Mouse (Mus musculus) hindbrain, embryonic 16.5 days (tissue): ENCODE data around the gene Klhl29. TPM values are rescaled to one million over a fixed set of nuclear protein-coding genes. Genes with fewer than 3 reads are reported as not detected.

Experiments used
- ATAC-seq: fragments of 200-750 bp; cut with Nextera tagmentation; 2 replicates; pipeline ENCODE4 v1.8.0; 2017; ENCODE audit warnings: moderate TSS enrichment, moderate library complexity
- H3K27ac ChIP-seq: fragments of 300-500 bp; sonication (generic); 2 replicates; pipeline ENCODE4 v1.5.1; 2014; ENCODE audit warnings: low read depth, mild to moderate bottlenecking, control low read depth, low read length, moderate library complexity
- H3K27me3 ChIP-seq: fragments of 300-500 bp; sonication (generic); replicated peaks from 2 replicates; pipeline ENCODE4 v1.6.1; 2014; ENCODE audit warnings: low read length; ENCODE audit not compliant: control insufficient read depth, insufficient read depth
- H3K36me3 ChIP-seq: fragments of 300-500 bp; sonication (generic); 2 replicates; pipeline ENCODE4 v1.6.1; 2014; ENCODE audit warnings: mild to moderate bottlenecking, low read length, moderate library complexity, mixed read lengths; ENCODE audit not compliant: control insufficient read depth, insufficient read depth
- H3K4me1 ChIP-seq: fragments of 300-500 bp; sonication (generic); 2 replicates; pipeline ENCODE4 v1.6.1; 2014; ENCODE audit warnings: low read depth, low read length; ENCODE audit not compliant: control insufficient read depth, insufficient read depth
- H3K4me2 ChIP-seq: fragments of 300-500 bp; sonication (generic); 2 replicates; pipeline ENCODE4 v1.6.1; 2014; ENCODE audit warnings: mild to moderate bottlenecking, low read length, control low read depth, moderate library complexity
- H3K4me3 ChIP-seq: fragments of 300-500 bp; sonication (generic); 2 replicates; pipeline ENCODE4 v1.5.1; 2014; ENCODE audit warnings: mild to moderate bottlenecking, low read length, control low read depth, moderate library complexity
- H3K9ac ChIP-seq: fragments of 300-500 bp; sonication (generic); 2 replicates; pipeline ENCODE4 v1.6.1; 2014; ENCODE audit warnings: low read depth, mild to moderate bottlenecking, control low read depth, low read length, moderate library complexity
- H3K9me3 ChIP-seq: fragments of 300-500 bp; sonication (generic); 2 replicates; pipeline ENCODE4 v1.6.1; 2014; ENCODE audit warnings: mild to moderate bottlenecking, low read length, moderate library complexity; ENCODE audit not compliant: control insufficient read depth
- WGBS: fragments of 180-500 bp; shearing (Covaris S2); extraction: QIAGEN DNeasy Blood & Tissue Kit; methylation state at CpG from one replicate; pipeline ENCODE4 v1.1.7; 2014; 5-methylcytosine and 5-hydroxymethylcytosine counted together
- polyA plus RNA-seq: library from polyadenylated mRNA; unstranded; fragments of >200 nt; fragmentation: Nextera tagmentation; extraction: Ambion mirVana; gene quantifications from 2 replicates; pipeline ENCODE4 v1.2.1, GENCODE M21; 2015

The Klhl29 gene
- polyA plus RNA-seq, 1 experiment from 2014 or later: 2.3 TPM

DNA sequence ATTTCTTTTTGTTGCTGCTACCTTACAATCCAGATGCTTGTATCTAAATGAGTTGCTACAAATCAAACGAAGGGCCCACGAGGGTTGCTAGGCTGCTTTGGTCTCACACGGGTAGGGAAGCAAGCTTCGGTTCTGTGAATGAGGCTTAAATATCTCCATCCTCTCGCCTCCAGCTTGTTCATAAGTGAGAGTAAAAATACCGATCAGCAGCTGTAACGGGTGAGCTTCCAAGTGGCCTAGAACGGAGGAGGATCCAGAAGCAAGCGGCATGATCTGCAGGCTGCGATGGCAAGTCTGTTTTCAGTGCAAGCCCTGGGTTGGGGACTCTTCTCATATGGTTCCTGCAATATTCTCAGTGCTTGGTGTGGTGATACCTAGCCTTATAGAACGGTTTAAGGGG is 89.9 kb downstream of the Klhl29 start:
- Histone ChIP-seq H3K9me3 (no peaks in the 10 kb centered on the region), H3K4me1 (no peaks in the 10 kb centered on the region), H3K27ac (no peak overlapping the region), H3K9ac (no peak overlapping the region), H3K27me3 (no peaks in the 10 kb centered on the region), H3K4me3 (no peak overlapping the region), H3K36me3 (no peaks in the 10 kb centered on the region), H3K4me2 (no peak overlapping the region)
- 72% methylated on average over 11 of the region's 11 CpGs for WGBS
- no peak for ATAC-seq

DNA sequence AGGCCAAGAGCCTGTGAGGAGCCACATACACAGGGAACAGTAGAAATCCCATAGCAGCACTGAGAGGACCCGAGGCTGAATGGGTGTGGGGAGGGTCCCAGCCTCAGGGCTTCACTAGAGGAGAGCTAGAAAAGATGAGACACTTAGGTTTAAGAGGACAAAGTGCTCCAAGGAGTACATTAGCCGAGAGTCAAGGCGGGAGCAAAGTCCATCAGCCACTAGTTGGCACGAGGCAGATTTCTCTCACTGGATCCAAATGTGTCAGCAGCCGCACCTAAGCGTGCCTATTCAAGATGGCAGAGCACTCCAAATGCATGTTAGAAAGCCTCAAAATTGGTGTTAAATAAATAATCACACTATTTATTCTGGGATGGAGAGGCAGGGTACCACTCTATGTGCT is 90.5 kb downstream of the Klhl29 start:
- ATAC-seq: no peak
- 86% methylated on average over 6 of the region's 6 CpGs for WGBS

DNA sequence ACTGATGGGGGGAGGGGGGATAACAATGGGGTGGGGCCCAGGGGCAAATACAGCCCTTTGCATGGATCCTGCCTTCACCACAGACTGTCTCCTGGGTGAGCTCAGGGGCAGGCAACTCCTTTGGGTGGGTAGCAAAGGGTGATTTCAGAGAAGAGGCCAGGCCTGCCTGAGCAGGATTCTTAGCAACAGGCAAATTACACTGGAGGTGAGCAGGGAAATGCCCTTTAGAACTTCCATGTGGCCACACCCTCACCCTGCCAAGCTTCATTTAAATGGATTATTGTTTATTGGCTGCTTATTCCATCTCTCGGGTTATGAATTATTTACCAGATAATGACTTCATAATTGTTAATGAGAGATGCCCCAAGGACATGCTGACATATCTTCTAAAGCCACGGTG is 91.8 kb downstream of the Klhl29 start:
- Histone ChIP-seq H3K36me3 (no peaks in the 10 kb centered on the region), H3K4me2 (no peak overlapping the region), H3K9me3 (no peaks in the 10 kb centered on the region), H3K27me3 (no peaks in the 10 kb centered on the region), H3K4me3 (no peak overlapping the region), H3K4me1 (no peaks in the 10 kb centered on the region; the same call in 1 of the 2 replicates), H3K9ac (no peak overlapping the region), H3K27ac (no peak overlapping the region)
- no peak for ATAC-seq
- WGBS: 64% methylated on average over 2 of the region's 2 CpGs

More for the DNA sequence above, 90.5 kb downstream of the Klhl29 start:
- Histone ChIP-seq H3K4me1 (no peaks in the 10 kb centered on the region; the same call in 1 of the 2 replicates), H3K9me3 (no peaks in the 10 kb centered on the region), H3K4me2 (no peak overlapping the region), H3K27me3 (no peaks in the 10 kb centered on the region), H3K27ac (no peak overlapping the region), H3K9ac (no peak overlapping the region), H3K36me3 (no peaks in the 10 kb centered on the region), H3K4me3 (no peak overlapping the region)

DNA sequence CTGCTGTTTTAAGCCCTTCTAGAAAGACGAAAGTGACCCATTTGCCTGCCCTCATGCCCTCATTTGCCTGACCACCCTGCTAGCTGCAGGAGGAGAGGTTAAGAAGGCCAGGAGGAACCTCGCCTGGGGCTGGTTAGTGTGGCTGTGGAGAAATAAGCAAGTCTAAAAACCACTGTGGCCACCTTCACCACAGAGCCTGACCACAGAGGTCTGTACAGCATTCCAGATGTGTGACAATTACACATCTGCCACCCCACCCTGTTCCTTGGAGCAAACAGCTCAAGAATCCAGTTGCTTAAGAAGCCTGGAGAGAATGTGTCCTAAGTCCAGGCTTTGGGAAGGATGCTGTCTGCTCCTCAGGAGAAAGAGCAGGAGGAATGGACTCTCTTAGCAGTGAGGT is 92.9 kb downstream of the Klhl29 start:
- Histone ChIP-seq H3K9me3 (no peaks in the 10 kb centered on the region), H3K4me3 (no peak overlapping the region), H3K9ac (no peak overlapping the region), H3K27ac (no peak overlapping the region), H3K36me3 (no peaks in the 10 kb centered on the region), H3K27me3 (no peaks in the 10 kb centered on the region), H3K4me2 (no peak overlapping the region), H3K4me1 (no peaks in the 10 kb centered on the region; the same call in 1 of the 2 replicates)
- ATAC-seq: no peak
- WGBS: 70% methylated on average over 2 of the region's 2 CpGs

GRCm38 (mm10) chr12:5279873-5280272 is 95.6 kb downstream of the Klhl29 start:
- 27% methylated on average over 1 of the region's 1 CpGs for WGBS
- H3K4me2 ChIP-seq: no peak overlapping the region
- H3K36me3 ChIP-seq: no peaks in the 10 kb centered on the region
- ATAC-seq: peak; percentile 68
- no peaks in the 10 kb centered on the region for H3K9me3 ChIP-seq
- H3K4me1 ChIP-seq: peaks cover 9% of the 10 kb centered on the region
- H3K27ac ChIP-seq: no peak overlapping the region
- no peaks in the 10 kb centered on the region for H3K27me3 ChIP-seq
- H3K4me3 ChIP-seq: no peak overlapping the region
- no peak overlapping the region for H3K9ac ChIP-seq

DNA sequence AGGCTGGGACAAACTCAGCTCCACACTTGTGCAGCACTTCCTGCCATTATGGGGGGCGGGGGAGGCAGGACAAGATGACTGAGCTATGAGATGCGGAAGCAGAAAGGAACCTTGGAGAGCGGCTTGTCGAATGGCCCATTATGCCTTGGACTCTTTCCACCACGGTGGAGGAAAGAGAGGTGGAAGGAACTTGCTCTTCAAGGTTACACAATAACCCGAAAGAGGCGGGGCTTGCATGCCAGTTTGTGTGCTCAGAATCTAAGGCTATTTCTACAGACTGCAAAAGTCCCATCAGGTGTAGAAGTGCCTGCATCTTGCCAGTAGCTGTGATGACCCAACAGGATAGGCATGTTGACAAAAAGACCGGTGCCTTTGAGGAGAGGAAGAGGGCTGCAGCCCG is 98.5 kb downstream of the Klhl29 start:
- H3K4me2 ChIP-seq: no peak overlapping the region
- no peak overlapping the region; the same call in 1 of the 2 replicates for H3K27ac ChIP-seq
- peaks cover 14% of the 10 kb centered on the region for H3K4me1 ChIP-seq
- no peak overlapping the region for H3K4me3 ChIP-seq
- WGBS: 78% methylated on average over 9 of the region's 9 CpGs
- H3K9me3 ChIP-seq: no peaks in the 10 kb centered on the region
- ATAC-seq: no peak
- no peak overlapping the region for H3K9ac ChIP-seq
- H3K27me3 ChIP-seq: no peaks in the 10 kb centered on the region
- no peaks in the 10 kb centered on the region for H3K36me3 ChIP-seq

GRCm38 (mm10) chr12:5275507-5275936 is 100.0 kb downstream of the Klhl29 start:
- 40% methylated on average over 6 of the region's 6 CpGs for WGBS
- peaks cover 14% of the 10 kb centered on the region for H3K4me1 ChIP-seq
- H3K9ac ChIP-seq: no peak overlapping the region
- no peaks in the 10 kb centered on the region for H3K36me3 ChIP-seq
- H3K4me2 ChIP-seq: no peak overlapping the region
- no peaks in the 10 kb centered on the region for H3K27me3 ChIP-seq
- H3K4me3 ChIP-seq: no peak overlapping the region
- ATAC-seq: peak; percentile 29
- H3K27ac ChIP-seq: peak overlapping the region; percentile 37
- H3K9me3 ChIP-seq: no peaks in the 10 kb centered on the region

DNA sequence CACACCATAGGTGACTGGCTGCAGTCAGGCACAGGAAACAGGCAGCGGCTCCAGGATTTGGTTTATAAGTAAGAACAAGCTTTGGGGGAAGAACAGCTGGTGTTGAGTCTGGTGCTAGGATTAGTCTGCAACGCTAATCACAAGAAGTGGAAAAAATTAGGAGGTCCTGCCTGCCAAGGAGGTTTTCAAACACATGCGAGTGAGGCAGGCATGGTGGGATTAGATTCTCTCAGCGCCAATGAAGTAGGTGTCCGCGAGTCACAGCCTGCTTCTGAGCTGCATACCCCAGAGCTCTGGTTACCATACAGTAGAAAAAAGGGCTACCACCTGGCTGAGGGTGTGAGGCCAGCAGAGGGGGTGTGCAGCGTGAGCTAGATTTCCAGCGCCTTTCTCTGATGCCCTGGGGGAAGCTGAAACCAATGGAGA is 101.0 kb downstream of the Klhl29 start:
- no peak overlapping the region for H3K4me2 ChIP-seq
- no peak overlapping the region for H3K9ac ChIP-seq
- 60% methylated on average over 8 of the region's 8 CpGs for WGBS
- H3K36me3 ChIP-seq: no peaks in the 10 kb centered on the region
- H3K27me3 ChIP-seq: no peaks in the 10 kb centered on the region
- ATAC-seq: 0 out of 2 replicates have a peak, but pooled peaks have one; percentile 32
- no peak overlapping the region for H3K4me3 ChIP-seq
- H3K4me1 ChIP-seq: peaks cover 14% of the 10 kb centered on the region
- H3K9me3 ChIP-seq: no peaks in the 10 kb centered on the region
- no peak overlapping the region; the same call in 1 of the 2 replicates for H3K27ac ChIP-seq

GRCm38 (mm10) chr12:5273316-5274047 is 102.0 kb downstream of the Klhl29 start:
- Histone ChIP-seq H3K27ac (peak overlapping the region; percentile 29; the same call in 1 of the 2 replicates), H3K4me3 (no peak overlapping the region), H3K9ac (no peak overlapping the region), H3K4me1 (peaks cover 21% of the 10 kb centered on the region), H3K36me3 (no peaks in the 10 kb centered on the region), H3K27me3 (no peaks in the 10 kb centered on the region), H3K4me2 (no peak overlapping the region), H3K9me3 (no peaks in the 10 kb centered on the region)
- WGBS: 75% methylated on average over 4 of the region's 4 CpGs
- ATAC-seq: no peak
